Mouse (Mus musculus) heart, postnatal 0 days (tissue): ENCODE measurements around the gene Sost. TPM values are rescaled to one million over a fixed set of nuclear protein-coding genes. Genes with fewer than 3 reads are reported as not detected.
A peak's percentile ranks its signal among the peaks of the same experiment; 100 is the strongest.

Source experiments
- ATAC-seq: fragments of 200-750 bp; cut with Nextera tagmentation; 2 replicates; pipeline ENCODE4 v1.8.0; 2017; ENCODE audit warnings: low read depth, moderate number of reproducible peaks, moderate library complexity; ENCODE audit not compliant: insufficient read depth
- DNase-seq: peaks from one replicate; pipeline ENCODE4 v3.0.0-alpha.2; 2016; ENCODE audit warnings: low spot score
- H3K27ac ChIP-seq: fragments of 300-500 bp; sonication (generic); 2 replicates; pipeline ENCODE4 v1.5.1; 2014; ENCODE audit warnings: low read depth, mild to moderate bottlenecking
- H3K27me3 ChIP-seq: fragments of 300-500 bp; sonication (generic); 2 replicates; pipeline ENCODE4 v1.6.1; 2014; ENCODE audit warnings: low read length, mixed read lengths; ENCODE audit not compliant: control insufficient read depth, insufficient read depth
- H3K36me3 ChIP-seq: fragments of 300-500 bp; sonication (generic); replicated peaks from 2 replicates; pipeline ENCODE4 v1.6.1; 2014; ENCODE audit warnings: low read length, mixed read lengths; ENCODE audit not compliant: control insufficient read depth, insufficient read depth
- H3K4me1 ChIP-seq: fragments of 300-500 bp; sonication (generic); 2 replicates; pipeline ENCODE4 v1.6.1; 2014; ENCODE audit warnings: antibody characterized with exemption; ENCODE audit not compliant: control insufficient read depth, insufficient read depth
- H3K4me2 ChIP-seq: fragments of 300-500 bp; sonication (generic); 2 replicates; pipeline ENCODE4 v1.6.1; 2014; ENCODE audit warnings: low read depth, mild to moderate bottlenecking, low read length, moderate library complexity
- H3K4me3 ChIP-seq: fragments of 300-500 bp; sonication (generic); 2 replicates; pipeline ENCODE4 v1.5.1; 2014; ENCODE audit warnings: low read depth, low read length
- H3K9ac ChIP-seq: fragments of 300-500 bp; sonication (generic); replicated peaks from 2 replicates; pipeline ENCODE4 v1.6.1; 2014; ENCODE audit warnings: low read depth, low read length, mixed read lengths
- H3K9me3 ChIP-seq: fragments of 300-500 bp; sonication (generic); replicated peaks from 2 replicates; pipeline ENCODE4 v1.6.1; 2016; ENCODE audit warnings: low read length; ENCODE audit not compliant: control insufficient read depth
- CTCF ChIP-seq: IDR thresholded peaks from 2 replicates; pipeline ENCODE4 v1.5.1; 2016; ENCODE audit warnings: antibody characterized with exemption, control low read depth, low read depth
- EP300 ChIP-seq: IDR thresholded peaks from 2 replicates; pipeline ENCODE4 v1.6.1; 2016; ENCODE audit warnings: antibody characterized with exemption, low read depth
- WGBS: fragments of 180-500 bp; shearing (Covaris S2); extraction: QIAGEN DNeasy Blood & Tissue Kit; methylation state at CpG from one replicate; pipeline ENCODE4 v1.1.7; 2014; 5-methylcytosine and 5-hydroxymethylcytosine counted together
- polyA plus RNA-seq: library from polyadenylated mRNA; unstranded; fragments of >200 nt; fragmentation: Nextera tagmentation; extraction: Ambion mirVana; gene quantifications from 2 replicates; pipeline ENCODE4 v1.2.1, GENCODE M21; 2015
- total RNA-seq: library from RNA; depleted of rRNA; stranded (reverse); fragments of >200 nt; gene quantifications from 2 replicates; pipeline ENCODE4 v1.2.3, GENCODE M21; 2014; ENCODE audit warnings: low replicate concordance

Gene Sost
- total and polyA plus RNA-seq, 2 experiments from 2014 or later, result 2.7 to 6.5 TPM

DNA sequence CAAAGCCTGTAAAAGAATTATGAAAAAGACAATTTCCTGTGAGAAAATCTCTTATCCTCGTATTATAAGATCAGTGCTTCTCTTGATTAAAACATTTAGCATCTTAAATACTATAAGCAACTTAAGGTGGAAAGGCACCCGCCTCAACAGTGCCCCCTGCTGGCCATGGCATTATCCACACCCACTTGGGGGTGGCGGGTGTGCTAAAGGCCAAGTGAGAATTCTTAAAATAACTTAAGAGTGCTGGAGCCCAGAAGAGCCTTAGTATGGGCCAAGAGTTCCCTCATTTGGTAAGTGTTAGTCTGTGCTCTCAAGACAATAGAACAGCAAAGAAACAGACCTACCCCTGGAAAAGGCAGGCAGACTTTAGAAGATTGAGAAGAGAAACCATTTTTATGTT lies 4.6 kb upstream of the Sost start:
- H3K4me2 ChIP-seq, result no peak overlapping the region
- H3K4me3 ChIP-seq, result no peak overlapping the region
- DNase-seq, result peak; percentile 39
- H3K27me3 ChIP-seq, result peaks cover 11% of the 10 kb centered on the region; the same call in 1 of the 2 replicates
- ATAC-seq, result no peak
- H3K9ac ChIP-seq, result no peak overlapping the region
- H3K27ac ChIP-seq, result no peak overlapping the region
- no peaks in the 10 kb centered on the region for H3K9me3 ChIP-seq
- TF ChIP-seq CTCF (peak; percentile 66), EP300 (no peak)
- H3K36me3 ChIP-seq, result peaks cover 37% of the 10 kb centered on the region
- WGBS, result 25% methylated on average over 3 of the region's 3 CpGs
- 0 out of 2 replicates have a peak, but pooled peaks cover 3% of the 10 kb centered on the region for H3K4me1 ChIP-seq

DNA sequence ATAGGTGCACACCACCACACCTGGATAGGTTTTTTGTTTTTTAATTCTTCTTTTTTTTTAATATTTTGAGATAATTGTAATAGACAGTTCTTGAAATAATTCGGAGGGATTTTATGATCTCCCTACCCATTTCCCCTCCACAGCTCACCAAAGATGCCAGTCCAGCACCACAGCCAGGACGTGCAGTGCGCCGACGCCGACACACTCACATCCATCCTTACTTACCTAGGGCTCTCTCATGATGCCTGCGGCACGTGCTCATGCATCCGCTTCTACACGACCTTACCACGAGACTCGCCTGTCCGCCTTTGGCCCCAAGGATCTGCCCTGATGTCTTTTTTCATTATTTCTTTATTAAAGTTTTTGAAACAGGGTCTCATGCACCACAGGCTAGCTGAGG lies 3.0 kb upstream of the Sost start:
- Histone ChIP-seq H3K4me2 (no peak overlapping the region), H3K4me3 (no peak overlapping the region), H3K4me1 (peaks cover 7% of the 10 kb centered on the region; the same call in 1 of the 2 replicates), H3K9ac (no peak overlapping the region), H3K36me3 (peaks cover 28% of the 10 kb centered on the region), H3K27ac (no peak overlapping the region), H3K27me3 (peaks cover 26% of the 10 kb centered on the region), H3K9me3 (no peaks in the 10 kb centered on the region)
- DNase-seq (no peak), ATAC-seq (no peak)
- 75% methylated on average over 13 of the region's 13 CpGs for WGBS
- no peak for TF ChIP-seq EP300
- no peak for TF ChIP-seq CTCF

DNA sequence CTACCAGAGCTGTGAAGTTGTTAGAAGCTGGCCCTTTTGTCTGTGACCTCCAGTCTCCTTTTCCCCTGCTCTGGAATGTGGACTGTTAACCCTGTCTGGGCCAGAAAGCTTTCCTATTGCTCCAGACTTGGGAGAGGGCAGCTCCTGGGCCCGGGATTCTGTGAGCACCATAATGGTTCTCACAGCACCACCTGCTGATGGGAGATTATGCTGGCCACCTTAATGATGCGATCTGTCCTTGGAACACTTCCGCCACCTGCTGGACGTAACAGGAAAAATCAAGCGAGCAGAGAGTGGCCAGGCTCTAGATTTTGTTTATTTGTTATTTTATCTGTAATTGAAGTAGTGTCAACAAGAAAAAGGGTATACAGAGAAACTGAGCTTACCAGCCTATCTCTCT lies 2.0 kb upstream of the Sost start:
- 2% methylated on average over 5 of the region's 5 CpGs for WGBS
- DNase-seq (peak; percentile 84), ATAC-seq (peak; percentile 70)
- Histone ChIP-seq H3K4me1 (peaks cover 12% of the 10 kb centered on the region), H3K27me3 (peaks cover 37% of the 10 kb centered on the region), H3K9ac (no peak overlapping the region), H3K36me3 (peaks cover 18% of the 10 kb centered on the region), H3K9me3 (no peaks in the 10 kb centered on the region), H3K4me3 (no peak overlapping the region), H3K27ac (no peak overlapping the region), H3K4me2 (no peak overlapping the region)
- peak; percentile 30; the same call in 1 of the 2 replicates for TF ChIP-seq EP300
- TF ChIP-seq CTCF, result peak; percentile 99

DNA sequence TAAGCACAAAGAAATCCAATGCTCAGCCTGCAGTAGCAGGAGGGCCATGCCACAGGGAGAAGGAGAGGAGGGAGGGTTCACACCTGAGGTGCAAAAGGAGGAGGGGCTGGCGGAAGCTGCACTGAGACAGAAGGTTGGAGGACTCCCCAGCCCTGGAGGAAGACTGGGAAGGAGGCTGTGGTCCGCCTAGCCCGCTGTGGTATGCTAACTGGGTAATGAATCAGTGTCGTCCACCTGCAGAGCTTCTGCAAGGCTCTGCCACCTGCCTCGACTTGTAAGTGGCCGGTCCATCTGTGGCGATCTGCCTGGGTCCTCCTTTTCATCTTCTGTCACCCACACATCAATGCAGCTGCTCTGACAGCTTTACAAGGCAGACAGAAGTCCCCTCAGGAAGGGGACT lies 1.5 kb upstream of the Sost start:
- H3K4me2 ChIP-seq, result no peak overlapping the region
- WGBS, result 30% methylated on average over 7 of the region's 7 CpGs
- peaks cover 42% of the 10 kb centered on the region for H3K27me3 ChIP-seq
- H3K4me3 ChIP-seq, result no peak overlapping the region
- no peak overlapping the region for H3K27ac ChIP-seq
- TF ChIP-seq CTCF (no peak), EP300 (no peak)
- no peak overlapping the region for H3K9ac ChIP-seq
- no peaks in the 10 kb centered on the region for H3K9me3 ChIP-seq
- DNase-seq, result no peak
- no peak for ATAC-seq
- peaks cover 17% of the 10 kb centered on the region for H3K4me1 ChIP-seq
- H3K36me3 ChIP-seq, result peaks cover 13% of the 10 kb centered on the region

DNA sequence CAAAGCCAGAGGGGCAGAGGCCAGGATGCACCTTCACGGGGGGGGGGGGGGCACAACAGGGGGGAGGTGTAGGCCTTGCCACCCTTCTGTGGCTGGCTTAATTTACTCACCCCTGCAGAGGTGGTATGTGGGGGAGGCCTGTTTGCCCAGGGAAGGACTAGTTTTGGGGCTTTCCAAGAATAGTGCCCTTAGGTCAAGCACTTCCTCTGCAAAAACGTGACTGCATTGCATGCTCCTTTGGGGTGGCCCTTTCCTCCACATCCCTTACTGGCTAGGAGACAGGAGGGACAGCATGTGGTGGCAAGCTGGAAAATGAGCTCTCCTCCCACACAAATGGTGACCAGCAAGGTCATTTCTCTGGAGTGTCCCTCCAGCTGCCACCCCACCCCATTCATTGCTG lies 1.3 kb downstream of the Sost start:
- Histone ChIP-seq H3K4me1 (peaks cover 18% of the 10 kb centered on the region), H3K4me2 (peak overlapping the region; percentile 2; the same call in 1 of the 2 replicates), H3K9me3 (no peaks in the 10 kb centered on the region), H3K27ac (no peak overlapping the region), H3K27me3 (peaks cover 68% of the 10 kb centered on the region), H3K9ac (no peak overlapping the region), H3K4me3 (peak overlapping the region; percentile 65; the same call in 1 of the 2 replicates), H3K36me3 (no peaks in the 10 kb centered on the region)
- ATAC-seq (no peak), DNase-seq (no peak)
- no peak for TF ChIP-seq CTCF
- no peak for TF ChIP-seq EP300
- 2% methylated on average over 2 of the region's 2 CpGs for WGBS

DNA sequence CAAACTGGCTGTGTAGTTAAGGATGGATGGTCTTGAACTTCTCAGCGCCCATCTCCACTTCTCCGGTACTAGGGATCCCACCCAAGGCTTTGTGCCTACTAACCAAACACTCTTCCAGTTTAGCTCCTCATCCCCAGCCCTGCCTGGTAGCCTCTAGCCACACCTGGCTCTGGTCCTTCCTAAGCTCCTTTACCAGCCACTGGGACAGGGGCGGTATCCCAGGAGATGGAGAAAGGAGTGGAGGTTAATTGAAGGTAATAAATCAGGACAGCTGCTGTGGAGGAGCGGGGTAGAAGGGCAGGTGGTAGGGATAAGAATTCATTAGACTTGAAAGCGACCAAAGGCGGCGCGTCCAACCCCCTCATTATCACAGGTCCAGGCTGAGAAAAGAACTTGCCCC lies 2.2 kb downstream of the Sost start:
- peak overlapping the region; percentile 65 for H3K4me3 ChIP-seq
- H3K4me1 ChIP-seq, result peaks cover 18% of the 10 kb centered on the region
- TF ChIP-seq CTCF (no peak), EP300 (no peak)
- H3K4me2 ChIP-seq, result peak overlapping the region; percentile 94
- no peaks in the 10 kb centered on the region for H3K9me3 ChIP-seq
- H3K27me3 ChIP-seq, result peaks cover 68% of the 10 kb centered on the region
- WGBS, result 23% methylated on average over 8 of the region's 8 CpGs
- H3K36me3 ChIP-seq, result no peaks in the 10 kb centered on the region
- DNase-seq (no peak), ATAC-seq (no peak)
- no peak overlapping the region for H3K27ac ChIP-seq
- no peak overlapping the region for H3K9ac ChIP-seq
